Mouse (Mus musculus): ENCODE data around the gene Cbx2. TPM values are rescaled to one million over a fixed set of nuclear protein-coding genes. Genes with fewer than 3 reads are reported as not detected.

Cbx2 gene
- polyA plus RNA-seq (2016; fragmentation: Nextera tagmentation; extraction: Ambion mirVana): 81.0 and 86.0 TPM in 2 replicates

GRCm38 (mm10) chr11:119022895-119023615, at the start of gene Cbx2:
Gene Cbx2 (plus strand): TSS chr11:119022962.
- Histone ChIP-seq H3K27me3 (peaks cover 24% of the 10 kb centered on the region), H3K4me2 (replicated peaks) (peak within 1 kb of the TSS; percentile 96), H3K36me3 (peaks cover 26% of the 10 kb centered on the region), H3K4me3 (peak within 1 kb of the TSS; percentile 97), H3K4me1 (peaks cover 40% of the 10 kb centered on the region), H3K27ac (replicated peaks) (peak within 1 kb of the TSS; percentile 93), H3K9me3 (no peaks in the 10 kb centered on the region), H3K9ac (replicated peaks) (peak within 1 kb of the TSS; percentile 98)
- ATAC-seq (ENCODE audit: low FRiP score, low read depth): peak; percentile 93
- 1% methylated on average over 82 of the region's 99 CpGs for WGBS

GRCm38 (mm10) chr11:118974340-118974739, 48.4 kb upstream of the Cbx2 start:
- Histone ChIP-seq H3K4me2 (replicated peaks) (no peak overlapping the region), H3K27ac (replicated peaks) (no peak overlapping the region), H3K36me3 (no peaks in the 10 kb centered on the region), H3K9ac (replicated peaks) (no peak overlapping the region), H3K4me1 (peaks cover 27% of the 10 kb centered on the region), H3K9me3 (no peaks in the 10 kb centered on the region), H3K27me3 (peaks cover 23% of the 10 kb centered on the region), H3K4me3 (no peak overlapping the region)
- 79% methylated on average over 7 of the region's 7 CpGs for WGBS
- no peak for ATAC-seq (ENCODE audit: low FRiP score, low read depth)

GRCm38 (mm10) chr11:118975427-118975826, 47.3 kb upstream of the Cbx2 start:
- Histone ChIP-seq H3K9me3 (no peaks in the 10 kb centered on the region), H3K36me3 (no peaks in the 10 kb centered on the region), H3K4me1 (peaks cover 27% of the 10 kb centered on the region), H3K9ac (replicated peaks) (no peak overlapping the region), H3K4me2 (replicated peaks) (peak overlapping the region; percentile 24), H3K27ac (replicated peaks) (no peak overlapping the region), H3K27me3 (peaks cover 20% of the 10 kb centered on the region), H3K4me3 (no peak overlapping the region)
- ATAC-seq (ENCODE audit: low FRiP score, low read depth): no peak
- 2% methylated on average over 10 of the region's 10 CpGs for WGBS

GRCm38 (mm10) chr11:118975917-118976316, 46.8 kb upstream of the Cbx2 start:
- Histone ChIP-seq H3K4me3 (no peak overlapping the region), H3K9me3 (no peaks in the 10 kb centered on the region), H3K36me3 (no peaks in the 10 kb centered on the region), H3K9ac (replicated peaks) (no peak overlapping the region), H3K4me1 (peaks cover 27% of the 10 kb centered on the region), H3K27ac (replicated peaks) (no peak overlapping the region), H3K4me2 (replicated peaks) (peak overlapping the region; percentile 24), H3K27me3 (peaks cover 20% of the 10 kb centered on the region)
- WGBS: 15% methylated on average over 12 of the region's 12 CpGs
- ATAC-seq (ENCODE audit: low FRiP score, low read depth): no peak

GRCm38 (mm10) chr11:118980388-118980787, 42.4 kb upstream of the Cbx2 start:
- 84% methylated on average over 2 of the region's 2 CpGs for WGBS
- H3K9me3 ChIP-seq: no peaks in the 10 kb centered on the region
- peaks cover 9% of the 10 kb centered on the region for H3K27me3 ChIP-seq
- ATAC-seq (ENCODE audit: low FRiP score, low read depth): no peak
- no peaks in the 10 kb centered on the region for H3K36me3 ChIP-seq
- H3K4me3 ChIP-seq: no peak overlapping the region
- H3K27ac ChIP-seq (replicated peaks): no peak overlapping the region
- peaks cover 20% of the 10 kb centered on the region; the same call in 1 of the 2 replicates for H3K4me1 ChIP-seq
- no peak overlapping the region for H3K4me2 ChIP-seq (replicated peaks)
- no peak overlapping the region for H3K9ac ChIP-seq (replicated peaks)

GRCm38 (mm10) chr11:118981012-118981776, 41.6 kb upstream of the Cbx2 start:
- Histone ChIP-seq H3K4me1 (peaks cover 14% of the 10 kb centered on the region; the same call in 1 of the 2 replicates), H3K36me3 (no peaks in the 10 kb centered on the region), H3K4me2 (replicated peaks) (no peak overlapping the region), H3K4me3 (no peak overlapping the region), H3K9ac (replicated peaks) (no peak overlapping the region), H3K27ac (replicated peaks) (no peak overlapping the region), H3K9me3 (no peaks in the 10 kb centered on the region), H3K27me3 (peaks cover 9% of the 10 kb centered on the region)
- WGBS: 69% methylated on average over 18 of the region's 18 CpGs
- ATAC-seq (ENCODE audit: low FRiP score, low read depth): no peak

- peaks cover 14% of the 10 kb centered on the region; the same call in 1 of the 2 replicates for H3K4me1 ChIP-seq
- no peak overlapping the region for H3K4me3 ChIP-seq
- no peaks in the 10 kb centered on the region for H3K9me3 ChIP-seq
- H3K27ac ChIP-seq (replicated peaks): 0 out of 2 replicates have a peak overlapping the region, but pooled peaks have one; percentile 42
- peaks cover 9% of the 10 kb centered on the region; the same call in 1 of the 2 replicates for H3K27me3 ChIP-seq
- no peak for ATAC-seq (ENCODE audit: low FRiP score, low read depth)
- H3K36me3 ChIP-seq: no peaks in the 10 kb centered on the region
- no peak overlapping the region for H3K9ac ChIP-seq (replicated peaks)
- 38% methylated on average over 12 of the region's 12 CpGs for WGBS
- H3K4me2 ChIP-seq (replicated peaks): no peak overlapping the region
These were observed 40.1 kb upstream of the Cbx2 start for GRCm38 (mm10) chr11:118982593-118983113.

GRCm38 (mm10) chr11:118985571-118985970, 37.2 kb upstream of the Cbx2 start:
- ATAC-seq (ENCODE audit: low FRiP score, low read depth): no peak
- 63% methylated on average over 5 of the region's 5 CpGs for WGBS
- H3K27me3 ChIP-seq: 0 out of 2 replicates have a peak, but pooled peaks cover 2% of the 10 kb centered on the region
- H3K9me3 ChIP-seq: no peaks in the 10 kb centered on the region
- H3K36me3 ChIP-seq: no peaks in the 10 kb centered on the region
- H3K4me2 ChIP-seq (replicated peaks): no peak overlapping the region
- no peak overlapping the region for H3K27ac ChIP-seq (replicated peaks)
- H3K4me3 ChIP-seq: no peak overlapping the region
- no peak overlapping the region for H3K9ac ChIP-seq (replicated peaks)
- H3K4me1 ChIP-seq: peaks cover 14% of the 10 kb centered on the region; the same call in 1 of the 2 replicates

GRCm38 (mm10) chr11:118987999-118988398, 34.8 kb upstream of the Cbx2 start, which contains the start of gene Enpp7:
Gene Enpp7 (plus strand): TSS chr11:118988188.
- Histone ChIP-seq H3K4me3 (no peak within 1 kb of the TSS), H3K27ac (replicated peaks) (no peak within 1 kb of the TSS), H3K36me3 (no peaks in the 10 kb centered on the region), H3K9ac (replicated peaks) (no peak within 1 kb of the TSS), H3K27me3 (0 out of 2 replicates have a peak, but pooled peaks cover 8% of the 10 kb centered on the region), H3K9me3 (no peaks in the 10 kb centered on the region), H3K4me1 (peaks cover 8% of the 10 kb centered on the region; the same call in 1 of the 2 replicates), H3K4me2 (replicated peaks) (no peak within 1 kb of the TSS)
- WGBS: 94% methylated on average over 10 of the region's 10 CpGs
- no peak for ATAC-seq (ENCODE audit: low FRiP score, low read depth)

GRCm38 (mm10) chr11:118992781-118993180, 30.0 kb upstream of the Cbx2 start:
- no peaks in the 10 kb centered on the region for H3K9me3 ChIP-seq
- H3K4me2 ChIP-seq (replicated peaks): no peak overlapping the region
- 82% methylated on average over 3 of the region's 3 CpGs for WGBS

GRCm38 (mm10) chr11:118995448-118995847, 27.3 kb upstream of the Cbx2 start:
- H3K4me3 ChIP-seq: no peak overlapping the region
- H3K36me3 ChIP-seq: no peaks in the 10 kb centered on the region
- H3K9ac ChIP-seq (replicated peaks): 0 out of 2 replicates have a peak overlapping the region, but pooled peaks have one; percentile 4
- H3K4me2 ChIP-seq (replicated peaks): no peak overlapping the region
- H3K27me3 ChIP-seq: peaks cover 48% of the 10 kb centered on the region
- peaks cover 34% of the 10 kb centered on the region for H3K4me1 ChIP-seq
- ATAC-seq (ENCODE audit: low FRiP score, low read depth): no peak
- 0 out of 2 replicates have a peak overlapping the region, but pooled peaks have one; percentile 20 for H3K27ac ChIP-seq (replicated peaks)
- H3K9me3 ChIP-seq: no peaks in the 10 kb centered on the region
- WGBS: 34% methylated on average over 4 of the region's 4 CpGs

More at GRCm38 (mm10) chr11:118992781-118993180, 30.0 kb upstream of the Cbx2 start:
- Histone ChIP-seq H3K36me3 (no peaks in the 10 kb centered on the region), H3K9ac (replicated peaks) (no peak overlapping the region), H3K4me1 (peaks cover 13% of the 10 kb centered on the region), H3K4me3 (no peak overlapping the region), H3K27ac (replicated peaks) (no peak overlapping the region), H3K27me3 (peaks cover 32% of the 10 kb centered on the region; the same call in 1 of the 2 replicates)
- no peak for ATAC-seq (ENCODE audit: low FRiP score, low read depth)
